Mouse (Mus musculus) intestine, embryonic 14.5 days (tissue): ENCODE results near the gene Hdgfl2. TPM values are rescaled to one million over a fixed set of nuclear protein-coding genes. Genes with fewer than 3 reads are reported as not detected.

Experiments used
- ATAC-seq: fragments of 200-750 bp; cut with Nextera tagmentation; replicated peaks from 2 replicates; pipeline ENCODE4 v1.8.0; 2017; ENCODE audit warnings: low read depth, moderate number of reproducible peaks, moderate TSS enrichment, moderate library complexity; ENCODE audit not compliant: low FRiP score, low TSS enrichment
- DNase-seq: peaks from one replicate; pipeline ENCODE4 v3.0.0-alpha.2; 2018; ENCODE audit warnings: low spot score
- H3K27ac ChIP-seq: fragments of 300-500 bp; sonication (generic); 2 replicates; pipeline ENCODE4 v1.5.1; 2014; ENCODE audit warnings: low read depth, mild to moderate bottlenecking, control low read depth
- H3K27me3 ChIP-seq: fragments of 300-500 bp; sonication (generic); replicated peaks from 2 replicates; pipeline ENCODE4 v1.6.1; 2014; ENCODE audit warnings: low read length, control low read depth; ENCODE audit not compliant: control insufficient read depth, insufficient read depth
- H3K36me3 ChIP-seq: fragments of 300-500 bp; sonication (generic); 2 replicates; pipeline ENCODE4 v1.6.1; 2014; ENCODE audit warnings: low read length, control low read depth; ENCODE audit not compliant: control insufficient read depth, insufficient read depth
- H3K4me1 ChIP-seq: fragments of 300-500 bp; sonication (generic); replicated peaks from 2 replicates; pipeline ENCODE4 v1.6.1; 2014; ENCODE audit warnings: low read length, control low read depth, mixed read lengths; ENCODE audit not compliant: control insufficient read depth, insufficient read depth
- H3K4me2 ChIP-seq: fragments of 300-500 bp; sonication (generic); 2 replicates; pipeline ENCODE4 v1.6.1; 2014; ENCODE audit warnings: low read length
- H3K4me3 ChIP-seq: fragments of 300-500 bp; sonication (generic); 2 replicates; pipeline ENCODE4 v1.5.1; 2014; ENCODE audit warnings: low read depth, low read length, control low read depth, mixed read lengths
- H3K9ac ChIP-seq: fragments of 300-500 bp; sonication (generic); 2 replicates; pipeline ENCODE4 v1.6.1; 2014; ENCODE audit warnings: mild to moderate bottlenecking, low read length
- H3K9me3 ChIP-seq: fragments of 300-500 bp; sonication (generic); 2 replicates; pipeline ENCODE4 v1.6.1; 2016; ENCODE audit warnings: low read length, control low read depth; ENCODE audit not compliant: control insufficient read depth
- WGBS: fragments of 180-500 bp; shearing (Covaris S2); extraction: QIAGEN DNeasy Blood & Tissue Kit; methylation state at CpG from one replicate; pipeline ENCODE4 v1.1.7; 2014; 5-methylcytosine and 5-hydroxymethylcytosine counted together
- polyA plus RNA-seq: library from polyadenylated mRNA; unstranded; fragments of >200 nt; fragmentation: Nextera tagmentation; extraction: Ambion mirVana; gene quantifications from 2 replicates; pipeline ENCODE4 v1.2.1, GENCODE M21; 2014

The Hdgfl2 gene
- polyA plus RNA-seq, 1 experiment from 2014 or later, result 93.4 TPM

- H3K4me3 ChIP-seq, result peak overlapping the region; percentile 70
- H3K4me1 ChIP-seq, result peaks cover 28% of the 10 kb centered on the region
- H3K27me3 ChIP-seq, result no peaks in the 10 kb centered on the region
- WGBS, result 64% methylated on average over 4 of the region's 4 CpGs
- H3K9ac ChIP-seq, result peak overlapping the region; percentile 90
- no peaks in the 10 kb centered on the region for H3K9me3 ChIP-seq
- H3K4me2 ChIP-seq, result peak overlapping the region; percentile 75
- peaks cover 12% of the 10 kb centered on the region; the same call in 1 of the 2 replicates for H3K36me3 ChIP-seq
- DNase-seq (no peak), ATAC-seq (no peak)
- H3K27ac ChIP-seq, result no peak overlapping the region
These were observed 44.2 kb upstream of the Hdgfl2 start for GRCm38 (mm10) chr17:56035216-56035615.

DNA sequence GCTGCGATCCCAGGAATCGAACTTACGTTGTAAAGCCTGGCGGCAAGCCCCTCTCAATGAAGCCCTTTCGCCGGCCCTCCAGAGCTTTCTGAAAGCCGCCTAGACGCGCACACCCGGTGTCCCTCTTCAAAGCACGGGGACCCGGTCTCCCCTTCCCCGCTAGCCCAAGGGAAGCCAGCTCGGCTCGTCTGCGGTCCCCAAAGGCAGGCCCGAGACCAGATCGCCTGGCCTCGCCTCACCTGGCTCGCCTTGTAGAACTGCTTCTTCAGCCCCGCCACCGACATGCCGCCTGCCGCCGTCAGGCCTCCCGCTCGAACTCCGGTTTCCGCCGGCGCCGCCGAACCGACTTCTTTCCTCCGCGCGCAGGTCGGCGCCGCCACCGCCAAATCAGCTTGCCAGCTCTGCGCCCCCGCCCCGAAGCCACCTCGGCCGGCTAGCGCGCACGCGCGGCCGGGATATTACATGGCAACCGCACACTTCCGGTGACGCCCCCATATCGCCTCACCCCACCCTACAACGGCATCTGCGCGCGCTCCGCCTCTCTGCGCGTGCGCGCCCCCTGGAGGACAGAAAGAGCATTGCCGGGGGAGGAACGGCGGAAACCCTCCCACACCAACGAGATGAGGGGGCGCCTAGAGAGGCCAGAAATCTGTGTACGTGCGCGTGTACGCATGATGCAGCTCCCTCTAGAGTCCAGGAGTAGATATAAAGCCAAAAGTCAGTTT lies 43.1 kb upstream of the Hdgfl2 start, which contains the start of gene Sh3gl1:
Gene Sh3gl1, minus strand, starts transcription at position 460 of the 725 bp plus-strand sequence.
- Histone ChIP-seq H3K4me2 (peak within 1 kb of the TSS; percentile 75), H3K36me3 (peaks cover 12% of the 10 kb centered on the region; the same call in 1 of the 2 replicates), H3K9me3 (no peaks in the 10 kb centered on the region), H3K27me3 (no peaks in the 10 kb centered on the region), H3K4me3 (peak within 1 kb of the TSS; percentile 70), H3K9ac (peak within 1 kb of the TSS; percentile 90), H3K4me1 (peaks cover 32% of the 10 kb centered on the region), H3K27ac (peak within 1 kb of the TSS; percentile 73)
- under 1% methylated on average over 73 of the region's 74 CpGs for WGBS
- peak; percentile 85 for ATAC-seq
- peak; percentile 98 for DNase-seq

DNA sequence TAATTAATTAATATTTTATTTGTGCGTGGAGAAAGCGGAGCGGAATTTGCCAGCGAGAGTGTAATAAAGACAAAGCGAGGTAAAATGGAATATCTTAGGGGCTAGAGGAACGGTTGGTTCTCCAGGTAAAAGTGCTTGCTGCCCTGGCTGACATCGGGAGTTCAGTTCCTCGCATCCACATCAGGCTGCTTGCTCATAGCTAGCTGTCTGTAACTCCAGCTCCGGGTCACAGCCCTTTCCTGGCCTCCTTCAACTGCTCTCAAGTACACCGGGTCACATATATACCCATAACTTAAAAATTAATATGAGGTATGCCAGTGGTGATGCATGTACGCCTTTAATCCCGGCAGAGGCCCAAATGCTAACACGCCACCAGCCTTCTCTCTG lies 42.5 kb upstream of the Hdgfl2 start:
- Histone ChIP-seq H3K4me2 (peak overlapping the region; percentile 49), H3K27me3 (no peaks in the 10 kb centered on the region), H3K36me3 (peaks cover 12% of the 10 kb centered on the region; the same call in 1 of the 2 replicates), H3K27ac (no peak overlapping the region), H3K9me3 (no peaks in the 10 kb centered on the region), H3K4me3 (peak overlapping the region; percentile 25; the same call in 1 of the 2 replicates), H3K9ac (peak overlapping the region; percentile 40), H3K4me1 (peaks cover 38% of the 10 kb centered on the region)
- ATAC-seq, result no peak
- WGBS, result 38% methylated on average over 13 of the region's 13 CpGs
- no peak for DNase-seq

- Histone ChIP-seq H3K4me2 (no peak overlapping the region), H3K27ac (no peak overlapping the region), H3K9ac (no peak overlapping the region), H3K36me3 (peaks cover 17% of the 10 kb centered on the region; the same call in 1 of the 2 replicates), H3K27me3 (no peaks in the 10 kb centered on the region), H3K4me3 (no peak overlapping the region), H3K4me1 (peaks cover 29% of the 10 kb centered on the region), H3K9me3 (no peaks in the 10 kb centered on the region)
- DNase-seq (no peak), ATAC-seq (no peak)
- 83% methylated on average over 8 of the region's 8 CpGs for WGBS
These were observed 40.7 kb upstream of the Hdgfl2 start for GRCm38 (mm10) chr17:56038583-56039261.

DNA sequence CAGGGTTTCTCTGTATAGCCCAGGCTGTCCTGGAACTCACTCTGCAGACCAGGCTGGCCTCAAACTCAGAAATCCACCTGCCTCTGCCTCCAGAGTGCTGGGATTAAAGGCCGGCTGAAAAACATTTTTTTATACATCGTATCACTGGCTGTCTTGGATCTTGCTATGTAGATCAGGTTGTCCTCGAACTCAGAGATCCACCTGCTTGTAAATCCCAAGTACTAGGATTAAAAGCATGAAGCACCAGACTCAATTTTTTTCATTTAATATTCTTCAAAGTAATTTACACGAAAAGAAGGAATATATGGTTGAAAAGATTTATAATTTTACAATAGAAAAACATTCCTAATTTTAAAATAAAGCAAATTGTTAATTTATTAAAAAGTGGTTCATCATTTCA lies 40.1 kb upstream of the Hdgfl2 start:
- no peaks in the 10 kb centered on the region for H3K27me3 ChIP-seq
- WGBS, result 77% methylated on average over 4 of the region's 4 CpGs
- H3K4me2 ChIP-seq, result peak overlapping the region; percentile 69
- DNase-seq (no peak), ATAC-seq (no peak)
- peak overlapping the region; percentile 61; the same call in 1 of the 2 replicates for H3K4me3 ChIP-seq
- H3K9me3 ChIP-seq, result no peaks in the 10 kb centered on the region
- H3K36me3 ChIP-seq, result peaks cover 20% of the 10 kb centered on the region
- H3K9ac ChIP-seq, result peak overlapping the region; percentile 15; the same call in 1 of the 2 replicates
- peaks cover 29% of the 10 kb centered on the region for H3K4me1 ChIP-seq
- no peak overlapping the region for H3K27ac ChIP-seq

- H3K9ac ChIP-seq, result peak within 1 kb of the TSS; percentile 74
- WGBS, result under 1% methylated on average over 68 of the region's 68 CpGs
- ATAC-seq, result peak; percentile 88
- DNase-seq, result peak; percentile 91
- peak within 1 kb of the TSS; percentile 69 for H3K4me2 ChIP-seq
- peak within 1 kb of the TSS; percentile 61 for H3K4me3 ChIP-seq
- H3K27me3 ChIP-seq, result no peaks in the 10 kb centered on the region
- no peaks in the 10 kb centered on the region for H3K9me3 ChIP-seq
- peaks cover 22% of the 10 kb centered on the region for H3K4me1 ChIP-seq
- H3K36me3 ChIP-seq, result peaks cover 24% of the 10 kb centered on the region
- peak within 1 kb of the TSS; percentile 73 for H3K27ac ChIP-seq
These were observed 39.2 kb upstream of the Hdgfl2 start, which contains the start of gene Chaf1a for GRCm38 (mm10) chr17:56040030-56040856. Chaf1a (plus strand) TSS chr17:56040439.

DNA sequence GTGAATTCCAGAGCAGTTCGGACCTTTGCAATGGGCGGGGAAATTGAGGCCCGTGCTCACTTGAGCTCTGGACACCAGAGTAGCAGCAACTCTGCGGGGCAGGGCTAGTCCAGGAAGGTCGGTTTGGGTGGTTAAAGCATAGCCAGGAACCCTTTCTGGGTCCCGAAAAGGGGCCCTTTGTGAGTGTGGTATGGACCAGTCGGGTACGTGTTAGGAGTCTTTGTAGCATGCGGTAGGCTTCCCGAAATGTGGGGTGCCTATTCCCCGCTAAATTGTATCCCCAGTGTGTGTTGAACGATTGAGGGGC lies 38.6 kb upstream of the Hdgfl2 start:
- ATAC-seq (no peak), DNase-seq (peak; percentile 66)
- H3K4me1 ChIP-seq, result peaks cover 17% of the 10 kb centered on the region
- H3K9me3 ChIP-seq, result no peaks in the 10 kb centered on the region
- peak overlapping the region; percentile 74 for H3K9ac ChIP-seq
- no peaks in the 10 kb centered on the region for H3K27me3 ChIP-seq
- peak overlapping the region; percentile 61 for H3K4me3 ChIP-seq
- H3K4me2 ChIP-seq, result peak overlapping the region; percentile 69
- WGBS, result 1% methylated on average over 12 of the region's 12 CpGs
- peak overlapping the region; percentile 73 for H3K27ac ChIP-seq
- H3K36me3 ChIP-seq, result peaks cover 30% of the 10 kb centered on the region

DNA sequence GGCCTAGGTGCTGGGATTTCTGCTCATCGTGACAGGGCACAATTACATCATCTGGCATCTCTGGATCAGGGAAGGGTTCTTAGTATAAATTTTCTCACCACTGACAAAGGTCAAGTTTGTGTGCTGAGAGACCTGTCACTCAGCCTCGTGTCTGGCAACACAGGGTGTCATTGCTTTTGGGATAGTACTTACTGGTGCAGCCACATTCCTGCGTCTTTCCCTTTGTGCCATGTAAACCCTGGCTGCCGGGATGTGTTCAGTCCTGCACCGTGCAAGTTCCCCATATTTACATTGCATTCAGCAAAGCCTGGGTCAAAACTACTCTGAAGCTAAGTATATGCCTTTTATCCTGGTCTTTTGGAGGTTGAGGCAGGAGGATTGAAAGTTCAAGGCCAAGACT lies 28.1 kb upstream of the Hdgfl2 start:
- DNase-seq (no peak), ATAC-seq (no peak)
- 76% methylated on average over 5 of the region's 5 CpGs for WGBS

More for the DNA sequence above, 28.1 kb upstream of the Hdgfl2 start:
- no peaks in the 10 kb centered on the region for H3K27me3 ChIP-seq
- no peaks in the 10 kb centered on the region for H3K9me3 ChIP-seq
- no peak overlapping the region for H3K4me2 ChIP-seq
- peaks cover 76% of the 10 kb centered on the region for H3K36me3 ChIP-seq
- no peak overlapping the region for H3K9ac ChIP-seq
- H3K27ac ChIP-seq, result no peak overlapping the region
- H3K4me3 ChIP-seq, result no peak overlapping the region
- no peaks in the 10 kb centered on the region for H3K4me1 ChIP-seq
